Mouse (Mus musculus) hindbrain, postnatal 0 days (tissue): Measurements from ENCODE around the gene Ube2d1. TPM values are rescaled to one million over a fixed set of nuclear protein-coding genes. Genes with fewer than 3 reads are reported as not detected.
A peak's percentile ranks its signal among the peaks of the same experiment; 100 is the strongest.

Experiments
- ATAC-seq: fragments of 200-750 bp; cut with Nextera tagmentation; 2 replicates; pipeline ENCODE4 v1.8.0; 2017; ENCODE audit warnings: mild to moderate bottlenecking, moderate TSS enrichment, moderate library complexity
- DNase-seq: peaks from one replicate; pipeline ENCODE4 v3.0.0-alpha.2; 2015; ENCODE audit warnings: low spot score
- H3K27ac ChIP-seq: fragments of 300-500 bp; sonication (generic); 2 replicates; pipeline ENCODE4 v1.5.1; 2014; ENCODE audit warnings: mild to moderate bottlenecking
- H3K27me3 ChIP-seq: fragments of 300-500 bp; sonication (generic); 2 replicates; pipeline ENCODE4 v1.6.1; 2014; ENCODE audit warnings: low read length, mixed read lengths; ENCODE audit not compliant: insufficient read depth
- H3K36me3 ChIP-seq: fragments of 300-500 bp; sonication (generic); 2 replicates; pipeline ENCODE4 v1.6.1; 2014; ENCODE audit warnings: low read length, mixed read lengths; ENCODE audit not compliant: insufficient read depth
- H3K4me1 ChIP-seq: fragments of 300-500 bp; sonication (generic); 2 replicates; pipeline ENCODE4 v1.6.1; 2014; ENCODE audit warnings: antibody characterized with exemption, low read length, mixed read lengths; ENCODE audit not compliant: insufficient read depth
- H3K4me2 ChIP-seq: fragments of 300-500 bp; sonication (generic); 2 replicates; pipeline ENCODE4 v1.6.1; 2014; ENCODE audit warnings: low read depth, mild to moderate bottlenecking, low read length, moderate library complexity, mixed read lengths
- H3K4me3 ChIP-seq: fragments of 300-500 bp; sonication (generic); 2 replicates; pipeline ENCODE4 v1.5.1; 2014; ENCODE audit warnings: low read length
- H3K9ac ChIP-seq: fragments of 300-500 bp; sonication (generic); replicated peaks from 2 replicates; pipeline ENCODE4 v1.6.1; 2014; ENCODE audit warnings: mild to moderate bottlenecking, low read length, moderate library complexity, mixed read lengths
- H3K9me3 ChIP-seq: fragments of 300-500 bp; sonication (generic); 2 replicates; pipeline ENCODE4 v1.6.1; 2016; ENCODE audit warnings: low read length, mixed read lengths
- CTCF ChIP-seq: IDR thresholded peaks from 2 replicates; pipeline ENCODE4 v1.5.1; 2016; ENCODE audit warnings: antibody characterized with exemption, control low read depth, low read depth
- WGBS: fragments of 180-500 bp; shearing (Covaris S2); extraction: QIAGEN DNeasy Blood & Tissue Kit; methylation state at CpG from one replicate; pipeline ENCODE4 v1.1.7; 2014; 5-methylcytosine and 5-hydroxymethylcytosine counted together
- polyA plus RNA-seq: library from polyadenylated mRNA; unstranded; fragments of >200 nt; fragmentation: Nextera tagmentation; extraction: Ambion mirVana; gene quantifications from 2 replicates; pipeline ENCODE4 v1.2.1, GENCODE M21; 2015
- total RNA-seq: library from RNA; depleted of rRNA; stranded (reverse); fragments of >200 nt; gene quantifications from 2 replicates; pipeline ENCODE4 v1.2.3, GENCODE M21; 2014

Gene Ube2d1
- total and polyA plus RNA-seq, 2 experiments from 2014 or later, result 58.8 to 145 TPM

GRCm38 (mm10) chr10:71239479-71240120 is 45.5 kb downstream of the Ube2d1 start:
- no peak overlapping the region for H3K9ac ChIP-seq
- ATAC-seq (no peak), DNase-seq (no peak)
- no peak for TF ChIP-seq CTCF
- WGBS, result 65% methylated on average over 6 of the region's 6 CpGs
- H3K4me2 ChIP-seq, result no peak overlapping the region
- H3K27me3 ChIP-seq, result no peaks in the 10 kb centered on the region
- H3K4me3 ChIP-seq, result no peak overlapping the region
- no peaks in the 10 kb centered on the region for H3K9me3 ChIP-seq
- peaks cover 8% of the 10 kb centered on the region; the same call in 1 of the 2 replicates for H3K36me3 ChIP-seq
- H3K4me1 ChIP-seq, result peaks cover 8% of the 10 kb centered on the region; the same call in 1 of the 2 replicates
- H3K27ac ChIP-seq, result no peak overlapping the region

DNA sequence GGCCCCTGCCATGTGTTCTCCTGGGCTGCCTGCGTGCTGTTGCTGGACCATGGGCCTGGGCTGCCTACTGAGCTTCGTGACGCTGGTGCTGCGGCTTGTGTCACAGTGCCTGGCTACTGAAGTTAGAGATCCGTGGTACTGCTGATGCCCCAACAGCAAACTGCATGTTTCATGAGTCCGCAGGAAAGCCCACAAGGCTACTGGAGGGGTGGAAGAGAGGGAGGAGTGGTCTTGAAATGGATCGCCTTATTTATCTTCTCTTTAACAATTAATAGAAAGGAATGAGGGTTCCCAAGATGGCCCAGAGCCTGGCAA is 46.9 kb downstream of the Ube2d1 start, which contains the start of gene Tfam:
TSS of gene Tfam (minus strand) at position 41 of the 315 bp plus-strand sequence.
- Histone ChIP-seq H3K27me3 (no peaks in the 10 kb centered on the region), H3K4me2 (peak within 1 kb of the TSS; percentile 94), H3K27ac (peak within 1 kb of the TSS; percentile 71), H3K4me1 (peaks cover 8% of the 10 kb centered on the region; the same call in 1 of the 2 replicates), H3K9me3 (no peaks in the 10 kb centered on the region), H3K9ac (peak within 1 kb of the TSS; percentile 82), H3K36me3 (peaks cover 16% of the 10 kb centered on the region; the same call in 1 of the 2 replicates), H3K4me3 (peak within 1 kb of the TSS; percentile 83)
- WGBS, result 3% methylated on average over 7 of the region's 7 CpGs
- ATAC-seq (no peak), DNase-seq (no peak)
- no peak for TF ChIP-seq CTCF

GRCm38 (mm10) chr10:71237516-71238239 is 47.4 kb downstream of the Ube2d1 start:
- H3K9ac ChIP-seq, result peak overlapping the region; percentile 82
- peak; percentile 97 for DNase-seq
- H3K36me3 ChIP-seq, result peaks cover 21% of the 10 kb centered on the region; the same call in 1 of the 2 replicates
- under 1% methylated on average over 67 of the region's 68 CpGs for WGBS
- no peaks in the 10 kb centered on the region for H3K27me3 ChIP-seq
- no peaks in the 10 kb centered on the region for H3K9me3 ChIP-seq
- peak overlapping the region; percentile 83 for H3K4me3 ChIP-seq
- H3K4me2 ChIP-seq, result peak overlapping the region; percentile 94
- H3K27ac ChIP-seq, result peak overlapping the region; percentile 71
- TF ChIP-seq CTCF, result peak; percentile 56
- H3K4me1 ChIP-seq, result peaks cover 8% of the 10 kb centered on the region; the same call in 1 of the 2 replicates
- peak; percentile 99 for ATAC-seq

DNA sequence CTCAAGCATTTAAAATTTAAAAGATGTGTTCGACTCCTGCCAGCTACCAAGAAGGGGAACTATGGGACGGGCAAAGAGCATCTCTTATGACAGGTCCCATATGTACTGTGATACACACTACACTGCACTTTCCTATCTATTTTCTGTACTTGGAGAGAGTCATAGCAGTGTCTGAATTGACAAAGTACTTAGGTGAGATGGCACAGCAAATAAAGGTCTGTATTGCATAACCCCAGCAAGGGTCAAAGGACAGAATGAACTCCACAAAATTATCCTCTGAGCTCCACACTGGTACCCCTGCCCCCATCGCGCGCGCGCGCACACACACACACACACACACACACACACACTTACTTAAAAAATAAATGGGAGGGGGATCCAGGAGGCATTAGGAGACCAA is 51.0 kb downstream of the Ube2d1 start:
- Histone ChIP-seq H3K27ac (no peak overlapping the region), H3K27me3 (no peaks in the 10 kb centered on the region), H3K36me3 (peaks cover 29% of the 10 kb centered on the region; the same call in 1 of the 2 replicates), H3K4me3 (no peak overlapping the region), H3K4me1 (peaks cover 8% of the 10 kb centered on the region; the same call in 1 of the 2 replicates), H3K4me2 (no peak overlapping the region), H3K9ac (no peak overlapping the region), H3K9me3 (no peaks in the 10 kb centered on the region)
- ATAC-seq (no peak), DNase-seq (no peak)
- 97% methylated on average over 8 of the region's 8 CpGs for WGBS
- no peak for TF ChIP-seq CTCF

- 39% methylated on average over 7 of the region's 7 CpGs for WGBS
- Histone ChIP-seq H3K4me3 (no peak overlapping the region), H3K9me3 (no peaks in the 10 kb centered on the region), H3K4me2 (no peak overlapping the region), H3K27me3 (no peaks in the 10 kb centered on the region), H3K9ac (no peak overlapping the region), H3K36me3 (peaks cover 24% of the 10 kb centered on the region), H3K27ac (no peak overlapping the region), H3K4me1 (no peaks in the 10 kb centered on the region)
- peak; percentile 91 for TF ChIP-seq CTCF
- peak; percentile 74; the same call in 1 of the 2 replicates for ATAC-seq
- peak; percentile 91 for DNase-seq
Measured at GRCm38 (mm10) chr10:71225894-71226293, 59.2 kb downstream of the Ube2d1 start.

DNA sequence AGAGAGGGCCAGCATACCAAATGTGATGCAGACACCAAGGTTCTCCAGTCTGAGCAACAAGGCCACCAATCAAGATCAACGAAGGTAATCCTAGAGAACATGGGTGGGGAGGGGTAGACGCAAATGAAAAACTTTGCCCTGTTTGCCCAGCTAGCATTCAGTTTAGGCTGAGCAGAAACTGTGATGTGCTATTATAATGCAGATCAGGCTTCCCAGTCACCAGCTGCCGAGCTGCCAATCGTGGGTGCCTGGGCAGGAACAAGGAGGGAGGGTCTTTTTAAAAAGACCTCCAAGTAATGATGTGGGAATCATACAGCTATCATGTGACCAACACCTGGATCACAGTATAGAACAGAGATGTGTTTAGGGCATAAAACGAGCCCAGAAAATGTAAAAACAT is 62.0 kb downstream of the Ube2d1 start:
- Histone ChIP-seq H3K27ac (no peak overlapping the region), H3K9me3 (no peaks in the 10 kb centered on the region), H3K4me2 (no peak overlapping the region), H3K9ac (no peak overlapping the region), H3K27me3 (no peaks in the 10 kb centered on the region), H3K4me3 (no peak overlapping the region), H3K36me3 (peaks cover 10% of the 10 kb centered on the region), H3K4me1 (no peaks in the 10 kb centered on the region)
- 38% methylated on average over 5 of the region's 5 CpGs for WGBS
- DNase-seq (no peak), ATAC-seq (no peak)
- no peak for TF ChIP-seq CTCF
